Mouse (Mus musculus) layer of hippocampus, adult 2 months (tissue): Measurements from ENCODE around the gene Sparcl1. TPM values are rescaled to one million over a fixed set of nuclear protein-coding genes. Genes with fewer than 3 reads are reported as not detected.

ENCODE experiments used
- DNase-seq, 2 experiments: peaks; one replicate each; pipeline ENCODE4 v3.0.0; 2022; ENCODE audit warnings: low spot score in 2 of 2
- H3K27ac ChIP-seq: fragments of 200-600 bp; 2 replicates; pipeline ENCODE4 v1.8.1; 2022
- H3K4me3 ChIP-seq: fragments of 200-600 bp; 2 replicates; pipeline ENCODE4 v1.8.1; 2022; ENCODE audit warnings: mild to moderate bottlenecking
- CTCF ChIP-seq: fragments of 200-600 bp; conservative IDR thresholded peaks from 2 replicates; pipeline ENCODE4 v1.8.1; 2022; ENCODE audit warnings: antibody characterized with exemption, mild to moderate bottlenecking, moderate library complexity
- microRNA-seq, 2 experiments: library from miRNA; unstranded; fragments of <30 nt; microRNA quantifications; one replicate each; pipeline ENCODE4 v1.2.0; 2021
- total RNA-seq, 2 experiments: library from RNA; stranded (reverse); gene quantifications; 2 replicates each; pipeline ENCODE4 v1.2.3; 2021

Gene Sparcl1
- total RNA-seq, 2 experiments from 2014 or later = 1,426 to 1,439 TPM

DNA sequence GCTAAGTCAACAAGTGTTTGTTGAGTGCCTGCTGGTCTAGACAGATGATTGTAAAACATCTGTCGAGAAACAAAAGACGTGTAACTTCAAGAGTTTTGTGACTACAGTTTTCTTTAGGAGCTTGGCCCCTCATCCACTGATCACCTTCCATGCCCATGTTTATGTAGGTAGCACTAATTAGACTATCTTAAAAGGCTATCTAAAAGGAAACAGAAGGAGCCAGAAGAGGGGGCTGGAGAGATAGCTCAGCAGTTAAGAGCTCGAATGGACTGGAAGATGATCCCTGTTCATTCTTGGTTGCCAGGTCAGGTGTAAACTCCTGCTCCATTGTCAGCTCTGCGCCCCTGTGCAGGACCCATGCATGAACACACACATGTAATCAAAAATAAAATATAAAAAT is 65.4 kb downstream of the Sparcl1 start:
- peak; percentile 27 for TF ChIP-seq CTCF
- H3K4me3 ChIP-seq = peak overlapping the region; percentile 71
- peak overlapping the region; percentile 97 for H3K27ac ChIP-seq
- no peak for DNase-seq

- no peak for DNase-seq
- Histone ChIP-seq H3K27ac (peak overlapping the region; percentile 97), H3K4me3 (peak overlapping the region; percentile 71)
- TF ChIP-seq CTCF = no peak
Measured at GRCm38 (mm10) chr5:104047200-104048105, 66.1 kb downstream of the Sparcl1 start.

GRCm38 (mm10) chr5:104046256-104047199 is 67.0 kb downstream of the Sparcl1 start, which contains the start of gene Nudt9:
Gene Nudt9, plus strand, starts transcription at chr5:104046306.
- H3K27ac ChIP-seq = peak within 1 kb of the TSS; percentile 97
- DNase-seq = peak; percentile 97 to 98
- peak within 1 kb of the TSS; percentile 71 for H3K4me3 ChIP-seq
- TF ChIP-seq CTCF = 0 out of 2 replicates have a peak, but pooled peaks have one; percentile 8

DNA sequence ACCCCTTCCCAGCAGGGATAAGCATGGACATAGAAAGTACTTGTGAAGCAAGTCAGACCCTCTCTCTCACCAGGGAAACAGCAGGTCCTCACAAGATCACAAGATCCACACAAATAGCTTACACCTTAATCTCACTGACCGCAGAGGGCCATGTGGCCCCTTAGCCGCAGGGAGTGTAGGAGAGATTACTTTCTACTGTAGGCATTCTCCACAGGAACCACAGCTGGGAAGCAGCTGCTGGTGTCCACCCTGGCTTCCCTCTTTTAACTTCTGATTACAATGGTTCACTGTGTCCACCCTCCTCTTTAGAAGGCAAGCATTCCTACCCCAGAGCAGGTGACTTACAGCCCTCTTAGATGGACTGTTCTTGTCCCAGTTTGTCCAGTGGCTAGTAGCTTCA is 69.8 kb downstream of the Sparcl1 start:
- DNase-seq = no peak
- Histone ChIP-seq H3K4me3 (no peak overlapping the region), H3K27ac (no peak overlapping the region)
- no peak for TF ChIP-seq CTCF

DNA sequence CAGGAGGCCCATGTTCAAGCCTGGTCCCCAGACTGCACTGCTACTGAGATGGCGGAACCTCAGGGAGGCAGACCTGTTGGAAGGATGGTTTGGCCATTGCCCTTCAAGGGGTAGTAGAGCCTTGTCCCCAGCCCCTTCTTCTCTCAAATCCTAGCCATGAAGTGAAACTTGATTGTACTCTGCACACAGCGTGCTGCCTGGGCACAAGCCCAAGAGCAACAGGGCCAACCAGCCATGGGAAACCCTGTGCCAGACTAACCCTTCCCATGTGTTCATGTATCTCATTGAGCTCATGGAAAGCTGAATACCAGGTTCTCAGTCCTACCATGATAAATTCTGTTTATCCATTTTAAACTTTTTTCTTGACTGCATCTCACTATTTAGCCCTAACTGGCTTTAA is 70.6 kb downstream of the Sparcl1 start:
- no peak overlapping the region for H3K27ac ChIP-seq
- DNase-seq = no peak
- H3K4me3 ChIP-seq = no peak overlapping the region
- no peak for TF ChIP-seq CTCF

GRCm38 (mm10) chr5:104039154-104039932 is 74.2 kb downstream of the Sparcl1 start:
- peak; percentile 31 to 53 for DNase-seq
- TF ChIP-seq CTCF = peak; percentile 81
- Histone ChIP-seq H3K4me3 (no peak overlapping the region), H3K27ac (no peak overlapping the region)

DNA sequence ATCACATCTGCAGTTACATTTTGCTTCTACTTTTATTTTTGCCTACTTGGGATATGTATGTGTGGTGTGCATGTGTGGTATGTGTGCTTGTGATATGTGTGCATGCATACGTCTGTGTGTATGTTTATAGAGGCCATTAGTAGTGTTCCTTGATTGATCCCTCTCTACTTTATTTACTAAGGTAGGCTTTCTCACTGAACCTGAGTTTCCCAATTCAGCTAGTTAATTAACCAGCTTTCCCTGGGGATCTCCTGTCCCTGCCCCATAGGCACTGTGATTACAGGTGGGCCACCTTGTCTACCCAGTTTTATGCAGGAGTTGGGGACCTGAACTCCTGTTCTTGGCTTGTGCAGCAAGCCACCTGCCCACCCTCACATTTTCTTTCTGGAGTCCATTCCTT is 76.8 kb downstream of the Sparcl1 start:
- no peak for TF ChIP-seq CTCF
- no peak overlapping the region for H3K27ac ChIP-seq
- DNase-seq = no peak
- no peak overlapping the region for H3K4me3 ChIP-seq

- DNase-seq = no peak
- Histone ChIP-seq H3K4me3 (no peak overlapping the region), H3K27ac (no peak overlapping the region)
- no peak for TF ChIP-seq CTCF
Measured at GRCm38 (mm10) chr5:104035824-104036223, 77.7 kb downstream of the Sparcl1 start.

DNA sequence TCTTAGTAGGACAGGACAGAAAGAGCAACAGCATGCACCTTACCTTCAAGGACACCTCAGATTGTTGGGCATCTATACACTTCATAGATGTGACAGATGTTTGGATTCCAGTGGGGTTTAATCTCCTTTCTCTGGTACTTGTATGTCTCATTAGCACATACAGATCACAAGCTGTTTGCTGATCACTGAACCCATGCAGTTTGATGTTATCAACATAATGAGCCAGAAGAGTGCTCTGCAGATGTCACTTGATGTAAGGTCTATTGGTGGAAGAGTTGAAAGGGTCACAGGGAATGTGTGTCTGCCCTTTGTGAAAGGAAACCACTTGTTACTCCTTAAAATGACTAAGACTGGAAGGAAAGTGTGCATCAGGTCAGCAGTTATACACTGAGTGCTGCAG is 78.5 kb downstream of the Sparcl1 start:
- H3K4me3 ChIP-seq = no peak overlapping the region
- no peak for DNase-seq
- H3K27ac ChIP-seq = no peak overlapping the region
- no peak for TF ChIP-seq CTCF

GRCm38 (mm10) chr5:104032434-104033097 is 81.0 kb downstream of the Sparcl1 start:
- TF ChIP-seq CTCF = no peak
- no peak overlapping the region for H3K27ac ChIP-seq
- no peak for DNase-seq
- no peak overlapping the region for H3K4me3 ChIP-seq

Small RNAs within 50 kb of the gene (microRNA-seq; reads per million reads assigned to microRNA genes)
- 0 to 0.37 reads per million in 2 experiments for gene Mir5619

Other genes starting within 250 kb of the Sparcl1 start
- 10 to 100 TPM; 30.4 to 32.7 TPM for gene Klhl8, start 202.5 kb downstream of the Sparcl1 start, total RNA-seq
- not detected for gene Hsd17b13, start 136.3 kb downstream of the Sparcl1 start, total RNA-seq
- 10 to 100 TPM; 48.0 to 53.9 TPM for gene Hsd17b11, start 91.8 kb downstream of the Sparcl1 start, total RNA-seq
- 10 to 100 TPM; 66.4 to 71.5 TPM for gene Nudt9, start 67.4 kb downstream of the Sparcl1 start, total RNA-seq
- gene Gm17660, start 36.1 kb downstream of the Sparcl1 start, total RNA-seq = not detected
- not detected for gene Dspp, start 57.0 kb upstream of the Sparcl1 start, total RNA-seq
- 1 to 10 TPM; 4.4 to 5.2 TPM for gene Dmp1, start 88.9 kb upstream of the Sparcl1 start, total RNA-seq
- under 1 TPM in 1 of 2 experiments, not detected in 1; 0.23 TPM for gene Ibsp, start 185.4 kb upstream of the Sparcl1 start, total RNA-seq
- gene Mepe, start 211.6 kb upstream of the Sparcl1 start, total RNA-seq = not detected